Mouse (Mus musculus) ES-Bruce4 (cell line): ENCODE measurements around the gene Kiss1. TPM values are rescaled to one million over a fixed set of nuclear protein-coding genes. Genes with fewer than 3 reads are reported as not detected.
A peak's percentile ranks its signal among the peaks of the same experiment; 100 is the strongest.

Experiments used
- H3K27ac ChIP-seq: 2 replicates; pipeline ENCODE4 v1.5.1; 2012; ENCODE audit warnings: low read length, inconsistent platforms; ENCODE audit not compliant: insufficient read depth
- H3K27me3 ChIP-seq: 2 replicates; pipeline ENCODE4 v1.6.1; 2012; ENCODE audit warnings: mild to moderate bottlenecking, low read length, inconsistent platforms; ENCODE audit not compliant: control insufficient read depth, poor library complexity, insufficient read depth, severe bottlenecking
- H3K36me3 ChIP-seq: 2 replicates; pipeline ENCODE4 v1.6.1; 2012; ENCODE audit warnings: inconsistent platforms, mild to moderate bottlenecking, low read length, moderate library complexity; ENCODE audit not compliant: control insufficient read depth, poor library complexity, insufficient read depth, severe bottlenecking
- H3K4me1 ChIP-seq: one replicate; pipeline ENCODE4 v1.8.1; 2011; ENCODE audit warnings: low read length; ENCODE audit not compliant: control insufficient read depth, insufficient read depth
- H3K4me3 ChIP-seq: 2 replicates; pipeline ENCODE4 v1.5.1; 2011; ENCODE audit warnings: low read depth, mild to moderate bottlenecking, low read length
- H3K9ac ChIP-seq: 2 replicates; pipeline ENCODE4 v1.6.1; 2012; ENCODE audit warnings: low read depth, mild to moderate bottlenecking, inconsistent platforms; ENCODE audit not compliant: poor library complexity, severe bottlenecking
- H3K9me3 ChIP-seq: replicated peaks from 2 replicates; pipeline ENCODE4 v1.6.1; 2012; ENCODE audit warnings: mild to moderate bottlenecking, low read length, inconsistent platforms; ENCODE audit not compliant: control insufficient read depth, poor library complexity, insufficient read depth, severe bottlenecking
- CTCF ChIP-seq: IDR thresholded peaks from one replicate; pipeline ENCODE4 v1.8.1; 2011; ENCODE audit warnings: low read depth, low read length
- EP300 ChIP-seq: IDR thresholded peaks from 2 replicates; pipeline ENCODE4 v1.6.1; 2011; ENCODE audit warnings: low read depth, low read length; ENCODE audit not compliant: insufficient read depth
- POLR2A ChIP-seq: IDR thresholded peaks from one replicate; pipeline ENCODE4 v1.8.1; 2011; ENCODE audit warnings: low read length; ENCODE audit not compliant: insufficient read depth
- polyA plus RNA-seq: library from polyadenylated mRNA; stranded (reverse); fragments of >200 nt; gene quantifications from 2 replicates; pipeline ENCODE4 v1.2.4, GENCODE M21; 2011; ENCODE audit warnings: low read depth; ENCODE audit not compliant: missing spikeins, insufficient read depth, insufficient read length

Gene Kiss1
- polyA plus RNA-seq, 1 experiment, result not detected

- Histone ChIP-seq H3K9ac (no peak overlapping the region), H3K4me3 (no peak overlapping the region)
Observed at GRCm38 (mm10) chr1:133298816-133299215, 22.9 kb upstream of the Kiss1 start.

GRCm38 (mm10) chr1:133302540-133302939 lies 19.1 kb upstream of the Kiss1 start:
- Histone ChIP-seq H3K27ac (no peak overlapping the region), H3K4me3 (no peak overlapping the region), H3K9ac (no peak overlapping the region), H3K9me3 (no peaks in the 10 kb centered on the region), H3K36me3 (no peaks in the 10 kb centered on the region), H3K27me3 (no peaks in the 10 kb centered on the region), H3K4me1 (no peaks in the 10 kb centered on the region)
- TF ChIP-seq CTCF (no peak), EP300 (no peak), POLR2A (no peak)

More at GRCm38 (mm10) chr1:133298816-133299215, 22.9 kb upstream of the Kiss1 start:
- Histone ChIP-seq H3K27me3 (no peaks in the 10 kb centered on the region), H3K9me3 (no peaks in the 10 kb centered on the region), H3K36me3 (no peaks in the 10 kb centered on the region), H3K27ac (no peak overlapping the region), H3K4me1 (no peaks in the 10 kb centered on the region)
- TF ChIP-seq CTCF (no peak), EP300 (no peak), POLR2A (no peak)

- H3K9me3 ChIP-seq, result no peaks in the 10 kb centered on the region
- no peak for TF ChIP-seq POLR2A
- no peak for TF ChIP-seq EP300
- peak; percentile 91 for TF ChIP-seq CTCF
- H3K4me3 ChIP-seq, result no peak overlapping the region
- no peak overlapping the region for H3K9ac ChIP-seq
- H3K4me1 ChIP-seq, result no peaks in the 10 kb centered on the region
- no peaks in the 10 kb centered on the region for H3K36me3 ChIP-seq
- H3K27ac ChIP-seq, result no peak overlapping the region
- H3K27me3 ChIP-seq, result no peaks in the 10 kb centered on the region
Observed at GRCm38 (mm10) chr1:133306842-133307241, 14.8 kb upstream of the Kiss1 start.

- Histone ChIP-seq H3K4me1 (no peaks in the 10 kb centered on the region), H3K27ac (no peak overlapping the region), H3K4me3 (no peak overlapping the region), H3K27me3 (no peaks in the 10 kb centered on the region), H3K9ac (no peak overlapping the region), H3K9me3 (no peaks in the 10 kb centered on the region), H3K36me3 (no peaks in the 10 kb centered on the region)
- TF ChIP-seq POLR2A (no peak), CTCF (peak; percentile 9), EP300 (no peak)
Observed at GRCm38 (mm10) chr1:133307318-133307717, 14.4 kb upstream of the Kiss1 start.

GRCm38 (mm10) chr1:133309652-133310267 lies 11.9 kb upstream of the Kiss1 start, which contains the start of gene Golt1a:
Gene Golt1a, plus strand, starts transcription at chr1:133309800.
- H3K4me3 ChIP-seq, result no peak within 1 kb of the TSS
- H3K36me3 ChIP-seq, result no peaks in the 10 kb centered on the region
- no peaks in the 10 kb centered on the region for H3K4me1 ChIP-seq
- no peaks in the 10 kb centered on the region for H3K9me3 ChIP-seq
- no peak within 1 kb of the TSS for H3K9ac ChIP-seq
- TF ChIP-seq CTCF (no peak), EP300 (no peak), POLR2A (no peak)
- no peaks in the 10 kb centered on the region for H3K27me3 ChIP-seq
- no peak within 1 kb of the TSS for H3K27ac ChIP-seq

GRCm38 (mm10) chr1:133311240-133311639 lies 10.4 kb upstream of the Kiss1 start:
- H3K27me3 ChIP-seq, result no peaks in the 10 kb centered on the region
- peak; percentile 72 for TF ChIP-seq CTCF
- no peak for TF ChIP-seq EP300
- no peak overlapping the region for H3K4me3 ChIP-seq

More at GRCm38 (mm10) chr1:133311240-133311639, 10.4 kb upstream of the Kiss1 start:
- no peaks in the 10 kb centered on the region for H3K4me1 ChIP-seq
- H3K9me3 ChIP-seq, result no peaks in the 10 kb centered on the region
- H3K27ac ChIP-seq, result no peak overlapping the region
- H3K9ac ChIP-seq, result no peak overlapping the region
- no peaks in the 10 kb centered on the region for H3K36me3 ChIP-seq
